In genomic region chrX:170018571-170019218, GRCm38 (mm10) we compare ENCODE assay signal across 8 mouse cellular contexts. TPM values are rescaled to one million over a fixed set of nuclear protein-coding genes. Genes with fewer than 3 reads are reported as not detected.
DNase-seq lines count a peak whose midpoint lies in the region; ATAC-seq and TF ChIP-seq lines count a peak whose summit lies in the region.
"Not testable (repeated sequence)": the region's sequence is repeated elsewhere in the genome, so short reads cannot be mapped to it uniquely, and the experiment has no call there.

No protein-coding gene starts in this region.

- not testable (repeated sequence) for TF ChIP-seq RAD21 in MEL (IDR thresholded peaks at IDR 0.05; ENCODE audit: low read depth, low read length)

- WGBS in forebrain, postnatal 0 days, result 86% methylated on average over 66 of the region's 66 CpGs
- 87% methylated on average over 66 of the region's 66 CpGs for WGBS in hindbrain, embryonic 10.5 days

- not testable (repeated sequence) for H3K9me3 ChIP-seq in MEL (replicated peaks; ENCODE audit: insufficient read depth, low read length)
- peaks cover 17% of the 10 kb centered on the region; the same call in 1 of the 2 replicates for H3K9me3 ChIP-seq in forebrain, postnatal 0 days (ENCODE audit: low read length)
- peaks cover 55% of the 10 kb centered on the region for H3K9me3 ChIP-seq in hindbrain, embryonic 10.5 days

- peak overlapping the region; percentile 24 for H3K9ac ChIP-seq in MEL (ENCODE audit: control insufficient read depth, low read depth, low read length, poor library complexity, severe bottlenecking)
- not testable (repeated sequence) for H3K9ac ChIP-seq in forebrain, postnatal 0 days

- not testable (repeated sequence) for H3K4me1 ChIP-seq in MEL (ENCODE audit: control insufficient read depth in 1 of 2, insufficient read depth in 2 of 2, low read length in 2 of 2); forebrain, postnatal 0 days (ENCODE audit: insufficient read depth); hindbrain, embryonic 10.5 days (replicated peaks)

- not testable (repeated sequence) for H3K36me3 ChIP-seq in MEL (ENCODE audit: control insufficient read depth in 1 of 2, insufficient read depth in 2 of 2, low read length in 2 of 2)
- H3K36me3 ChIP-seq in forebrain, postnatal 0 days (ENCODE audit: insufficient read depth), result peaks cover 24% of the 10 kb centered on the region
- H3K36me3 ChIP-seq in hindbrain, embryonic 10.5 days, result peaks cover 57% of the 10 kb centered on the region

- TF ChIP-seq CTCF in MEL (IDR thresholded peaks at IDR 0.05 in 2 of 3, conservative IDR thresholded peaks at IDR 0.05 in 1 of 3; ENCODE audit: control insufficient read depth in 1 of 3, insufficient read depth in 1 of 3, low read depth in 2 of 3, low read length in 3 of 3, poor library complexity in 1 of 3, severe bottlenecking in 1 of 3), result peak in 1 of 3 experiments; percentile 30; a peak in 1 of 6 replicates
- peak; percentile 45 for TF ChIP-seq CTCF in forebrain, postnatal 0 days (IDR thresholded peaks at IDR 0.05; ENCODE audit: low read depth)

- H3K4me3 ChIP-seq in MEL (ENCODE audit: control insufficient read depth in 1 of 2, insufficient read depth in 1 of 2, low read depth in 2 of 2, low read length in 2 of 2), result peak overlapping the region; percentile 19 to 37; a peak in 3 of 4 replicates
- H3K4me3 ChIP-seq in forebrain, postnatal 0 days (ENCODE audit: low read depth, low read length); hindbrain, embryonic 10.5 days: not testable (repeated sequence)

- not testable (repeated sequence) for H3K27me3 ChIP-seq in MEL (ENCODE audit: control insufficient read depth in 1 of 2, insufficient read depth in 2 of 2, low read length in 2 of 2); forebrain, postnatal 0 days (ENCODE audit: insufficient read depth, low read length); hindbrain, embryonic 10.5 days (ENCODE audit: insufficient read depth, poor library complexity, severe bottlenecking)

- TF ChIP-seq EP300 in MEL (IDR thresholded peaks at IDR 0.05; ENCODE audit: low read depth in 1 of 2, low read length in 2 of 2), result not testable (repeated sequence)

- peak; percentile 39 for ATAC-seq in forebrain, postnatal 0 days

- peak; percentile 84 for DNase-seq in MEL (ENCODE audit: low read depth, low spot score)
- peak; percentile 88 for DNase-seq in cerebellum, adult 9-11 months
- not testable (repeated sequence) for DNase-seq in forebrain, postnatal 0 days
- peak; percentile 40 for DNase-seq in hindbrain, embryonic 10.5 days (ENCODE audit: low spot score)
- DNase-seq in layer of hippocampus, adult 9-11 months, result peak; percentile 89
- DNase-seq in lung, postnatal 14 days, result peak; percentile 55
- DNase-seq in ovary, postnatal 36 days (ENCODE audit: low spot score), result peak; percentile 49
- DNase-seq in urinary bladder, adult 2 months (ENCODE audit: low spot score), result peak; percentile 82

- H3K4me2 ChIP-seq in forebrain, postnatal 0 days (ENCODE audit: low read depth), result not testable (repeated sequence)

- H3K79me2 ChIP-seq in MEL (ENCODE audit: control insufficient read depth, insufficient read depth, low read length, poor library complexity), result peaks cover 10% of the 10 kb centered on the region; the same call in 1 of the 2 replicates

- not testable (repeated sequence) for TF ChIP-seq POLR2A in MEL (IDR thresholded peaks at IDR 0.05; ENCODE audit: control insufficient read depth in 1 of 2, insufficient read depth in 1 of 2, low read depth in 1 of 2, low read length in 2 of 2, poor library complexity in 1 of 2)

- not testable (repeated sequence) for H3K27ac ChIP-seq in MEL (ENCODE audit: control insufficient read depth, low read depth, low read length); forebrain, postnatal 0 days (ENCODE audit: low read depth, low read length); hindbrain, embryonic 10.5 days

TF ChIP-seq in MEL, 35 proteins besides CTCF, POLR2A, EP300 and RAD21:
- TF ChIP-seq POLR2AphosphoS5 (IDR thresholded peaks at IDR 0.05; ENCODE audit: borderline replicate concordance, low read depth, low read length) (peak; percentile 95; the same call in 1 of the 2 replicates), TAL1 (IDR thresholded peaks at IDR 0.05; ENCODE audit: low read length) (0 out of 2 replicates have a peak, but pooled peaks have one; percentile 7)

RNA-seq across cellular contexts. Expression of gene Gm21887, which starts 9.2 kb away (rescaled TPM):
- 2.5 and 4.7 TPM in 2 replicates for total RNA-seq in MEL (2012; rRNA removed)
- 10 to 100 TPM in 1 of 2 experiments, not detected in 1; 88.8 TPM for polyA plus RNA-seq in MEL (2012; ENCODE audit: insufficient read depth in 1 of 2, insufficient read length in 2 of 2, low read depth in 1 of 2, low replicate concordance in 2 of 2, missing spikeins in 1 of 2)
- total RNA-seq in forebrain, postnatal 0 days (2014; rRNA removed), result 12.1 and 39.7 TPM in 2 replicates
- polyA plus RNA-seq in forebrain, postnatal 0 days (2015; fragmentation: Nextera tagmentation; extraction: Ambion mirVana), result 156 and 231 TPM in 2 replicates
- polyA plus RNA-seq in hindbrain, embryonic 10.5 days (2016; fragmentation: Nextera tagmentation; extraction: Ambion mirVana), result 229 and 264 TPM in 2 replicates
- polyA plus RNA-seq in urinary bladder, adult 2 months (2012; rRNA removed), result 220 and 239 TPM in 2 replicates
